Mouse (Mus musculus) liver, adult 2 months (tissue): ENCODE measurements around the gene Kpna7.

Experiments used
- CTCF ChIP-seq: fragments of 200-500 bp; IDR thresholded peaks from 2 replicates; pipeline ENCODE4 v1.5.1; 2011; ENCODE audit warnings: low read depth, low read length, control low read depth
- POLR2A ChIP-seq: fragments of 200-500 bp; IDR thresholded peaks from 2 replicates; pipeline ENCODE4 v1.6.1; 2011; ENCODE audit warnings: low read length, control low read depth; ENCODE audit not compliant: insufficient read depth; ENCODE audit errors: extremely low read depth

- TF ChIP-seq CTCF (no peak), POLR2A (no peak)
These were observed 135.4 kb downstream of the Kpna7 start for GRCm38 (mm10) chr5:144948422-144948821.
